ENCODE assay signal across 23 mouse cellular contexts in the genomic region with DNA sequence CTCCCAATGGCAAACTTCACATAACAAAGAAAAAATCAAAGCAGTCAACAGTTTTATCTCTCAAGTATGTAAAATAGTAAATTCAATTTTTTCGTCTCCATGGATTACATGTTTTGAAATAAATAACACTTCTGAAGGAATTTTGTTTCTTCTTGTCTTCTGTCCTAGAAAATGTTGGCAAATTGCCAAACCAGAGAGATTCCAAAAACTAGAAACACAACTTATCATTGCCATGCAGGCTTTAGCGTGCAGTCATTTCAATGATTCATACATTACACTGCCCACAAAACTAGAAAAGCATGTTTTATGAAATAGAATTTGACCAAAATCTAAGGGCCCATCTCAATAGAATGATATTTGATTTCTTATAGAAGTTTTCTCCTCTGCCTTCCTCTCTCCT.
DNase-seq lines count a peak whose midpoint lies in the region; ATAC-seq and TF ChIP-seq lines count a peak whose summit lies in the region.
"Had no signal": no experiment of that assay in that cellular context is flagged by ENCODE, and none has a peak within 500 bp of the region (broad histone marks: within the 10 kb centered on the region; RNA-seq: fewer than 3 reads in every experiment).

No protein-coding gene starts in this region.

- no peak for TF ChIP-seq EP300 in lung, postnatal 0 days (IDR thresholded peaks at IDR 0.05)

- no peak overlapping the region for H3K4me3 ChIP-seq in lung, postnatal 0 days (ENCODE audit: low read depth, low read length)
- H3K4me3 ChIP-seq in embryonic fibroblast, embryonic 13.5 days (ENCODE audit: insufficient read depth, low read length): no peak overlapping the region
- H3K4me3 ChIP-seq: embryonic facial prominence, embryonic 13.5 days; erythroblast, embryonic 14.5 days; gastrocnemius, adult 2 months; heart, embryonic 12.5 days; hindbrain, embryonic 10.5 days; intestine, embryonic 15.5 days had no signal

- H3K9me3 ChIP-seq in lung, postnatal 0 days (ENCODE audit: low read length): no peaks in the 10 kb centered on the region
- H3K9me3 ChIP-seq: embryonic facial prominence, embryonic 13.5 days; heart, embryonic 12.5 days; hindbrain, embryonic 10.5 days; intestine, embryonic 15.5 days had no signal

- H3K4me2 ChIP-seq in lung, postnatal 0 days (replicated peaks; ENCODE audit: low read depth, low read length): no peak overlapping the region
- H3K4me2 ChIP-seq: embryonic facial prominence, embryonic 13.5 days; heart, embryonic 12.5 days; hindbrain, embryonic 14.5 days; intestine, embryonic 15.5 days had no signal

- H3K27ac ChIP-seq in lung, postnatal 0 days (ENCODE audit: low read length): no peak overlapping the region
- H3K27ac ChIP-seq in embryonic fibroblast, embryonic 13.5 days (ENCODE audit: insufficient read depth, low read length): peak overlapping the region; percentile 92
- H3K27ac ChIP-seq: embryonic facial prominence, embryonic 13.5 days; gastrocnemius, adult 2 months; hindbrain, embryonic 10.5 days; hindbrain, embryonic 14.5 days; intestine, embryonic 15.5 days had no signal

- no peaks in the 10 kb centered on the region for H3K36me3 ChIP-seq in lung, postnatal 0 days (ENCODE audit: insufficient read depth, low read length)
- H3K36me3 ChIP-seq: embryonic facial prominence, embryonic 13.5 days; heart, embryonic 12.5 days; hindbrain, embryonic 10.5 days; intestine, embryonic 15.5 days had no signal

- 60% methylated on average over 2 of the region's 2 CpGs for WGBS in lung, postnatal 0 days

- H3K9ac ChIP-seq in lung, postnatal 0 days (replicated peaks; ENCODE audit: low read depth): no peak overlapping the region
- H3K9ac ChIP-seq: embryonic facial prominence, embryonic 13.5 days; forebrain, postnatal 0 days; heart, embryonic 12.5 days; hindbrain, embryonic 14.5 days; intestine, embryonic 15.5 days had no signal

- no peak for TF ChIP-seq POLR2A in embryonic fibroblast, embryonic 13.5 days (IDR thresholded peaks at IDR 0.05; ENCODE audit: low read depth, low read length)

- no peaks in the 10 kb centered on the region for H3K27me3 ChIP-seq in lung, postnatal 0 days (replicated peaks; ENCODE audit: insufficient read depth, low read length)
- H3K27me3 ChIP-seq: CH12.LX; embryonic facial prominence, embryonic 13.5 days; heart, embryonic 12.5 days; intestine, embryonic 15.5 days had no signal

- H3K4me1 ChIP-seq in lung, postnatal 0 days (ENCODE audit: insufficient read depth, low read depth, low read length): no peaks in the 10 kb centered on the region
- peaks cover 3% of the 10 kb centered on the region; the same call in 1 of the 2 replicates for H3K4me1 ChIP-seq in embryonic fibroblast, embryonic 13.5 days (ENCODE audit: control insufficient read depth, insufficient read depth, low read length)
- H3K4me1 ChIP-seq: embryonic facial prominence, embryonic 13.5 days; heart, embryonic 12.5 days; hindbrain, embryonic 10.5 days; intestine, embryonic 15.5 days had no signal

- DNase-seq in lung, postnatal 0 days (ENCODE audit: low spot score): peak; percentile 24
- DNase-seq in lung, postnatal 36 days: no peak
- peak; percentile 12 for DNase-seq in MN1 (ENCODE audit: low spot score)
- DNase-seq in T-cell, adult 2 months (ENCODE audit: low spot score): no peak
- no peak for DNase-seq in c-Kit-positive CD71-positive TER-119-positive erythroid progenitor cells, embryonic 14.5 days (ENCODE audit: low spot score)
- DNase-seq: adrenal gland, adult 2 months; adrenal gland, postnatal 25 days; cerebellum, adult 2 months; cerebellum, postnatal 14 days; forebrain, postnatal 0 days; gastrocnemius, adult 2 months; gastrocnemius, postnatal 25 days; kidney, adult 18-20 months had no signal

- TF ChIP-seq CTCF in lung, postnatal 0 days (IDR thresholded peaks at IDR 0.05): no peak
- TF ChIP-seq CTCF in embryonic fibroblast, embryonic 13.5 days (IDR thresholded peaks at IDR 0.05; ENCODE audit: borderline replicate concordance, insufficient read depth, low read length): no peak

- ATAC-seq in lung, postnatal 0 days: no peak
- no peak for ATAC-seq in monocyte, adult 5-6 weeks (replicated peaks; ENCODE audit: insufficient number of reproducible peaks, low FRiP score, low TSS enrichment, poor library complexity, severe bottlenecking)
- ATAC-seq: activated CD4-positive, CD25-positive, alpha-beta regulatory T cell, adult 4 months; forebrain, postnatal 0 days; intestine, embryonic 15.5 days had no signal

Comparison
In these comparisons a context has a peak if more than half of its experiments do, and no peak if none do; other contexts are left out.
1. DNase-seq: peak in lung, postnatal 0 days (single experiment) and MN1 (single experiment); none in lung, postnatal 36 days (single experiment), T-cell, adult 2 months (single experiment) and c-Kit-positive CD71-positive TER-119-positive erythroid progenitor cells, embryonic 14.5 days (single experiment).